Mouse (Mus musculus) layer of hippocampus, postnatal 25 days (tissue): ENCODE measurements around the gene Arl4c. TPM values are rescaled to one million over a fixed set of nuclear protein-coding genes. Genes with fewer than 3 reads are reported as not detected.

ENCODE experiments used
- DNase-seq, 2 experiments: peaks; one replicate each; pipeline ENCODE4 v3.0.0; 2022; ENCODE audit warnings: mixed read lengths in 2 of 2, low spot score in 1 of 2; ENCODE audit errors: extremely low spot score in 1 of 2
- total RNA-seq, 2 experiments: library from RNA; stranded (reverse); gene quantifications; 2 replicates each; pipeline ENCODE4 v1.2.3; 2021

Gene Arl4c
- total RNA-seq, 2 experiments from 2014 or later, result 28.5 to 29.6 TPM

DNA sequence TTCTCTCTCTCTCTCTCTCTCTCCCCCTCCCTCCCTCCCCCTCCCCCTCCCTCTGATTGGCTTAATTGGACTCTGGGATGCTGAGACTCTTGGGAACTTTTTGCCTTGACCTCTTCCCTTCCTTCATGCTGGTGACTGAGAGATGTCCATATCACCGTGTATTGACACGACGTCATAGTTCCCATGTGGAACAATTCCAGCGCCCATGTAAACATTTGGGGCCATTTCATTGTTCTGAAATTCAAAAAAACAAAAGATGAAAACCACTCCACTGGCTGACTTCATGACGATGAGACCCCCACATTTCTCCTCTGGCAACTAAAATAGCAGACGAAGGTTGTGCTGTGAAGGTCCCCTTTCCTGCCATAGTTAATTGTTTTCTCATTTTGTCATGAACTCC, 69.2 kb downstream of the Arl4c start:
- no peak for DNase-seq

DNA sequence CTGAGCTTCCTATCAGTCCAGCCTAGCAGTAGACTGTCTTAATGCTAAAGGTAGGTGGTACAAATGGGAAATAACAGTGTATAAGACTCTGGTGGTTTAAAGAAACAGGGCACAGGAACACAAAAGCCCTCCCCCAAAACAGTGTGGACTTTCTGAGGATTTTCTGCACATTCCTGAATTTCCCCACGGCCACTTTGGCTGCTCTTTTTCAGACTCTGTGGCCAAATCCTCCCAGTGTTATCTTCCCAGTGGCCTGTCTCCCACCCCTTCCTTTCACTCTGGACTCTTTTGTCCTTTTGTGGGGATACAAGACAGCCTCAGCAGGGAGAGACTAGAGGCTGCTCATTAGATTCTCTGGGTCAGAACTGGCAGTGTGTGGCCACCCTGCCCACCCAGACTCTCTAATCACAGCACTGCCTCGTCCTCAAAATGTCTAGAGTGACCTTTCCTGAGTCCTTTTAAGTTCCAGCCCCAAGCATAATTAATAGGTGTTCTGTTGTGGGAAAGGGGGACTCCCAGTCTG, 72.0 kb downstream of the Arl4c start:
- no peak for DNase-seq

DNA sequence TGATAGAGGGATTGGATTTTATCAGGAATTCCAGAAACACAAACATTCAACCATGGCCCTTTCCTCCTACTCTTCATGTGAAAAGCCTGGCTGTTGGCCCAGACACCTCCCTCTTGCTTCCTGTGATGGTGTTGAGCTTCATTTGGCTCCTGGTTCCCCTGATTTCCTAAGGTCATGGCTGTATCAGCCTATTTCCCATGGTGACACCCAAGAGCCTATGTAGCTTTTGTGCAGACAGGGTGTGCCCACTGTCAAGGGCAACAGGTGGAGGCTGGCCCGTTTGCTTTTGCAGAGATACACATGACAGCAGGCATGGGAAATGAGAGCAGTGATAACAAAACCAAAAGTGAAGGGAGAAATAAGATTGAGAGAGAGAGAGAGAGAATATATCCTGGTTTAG, 76.8 kb downstream of the Arl4c start:
- no peak for DNase-seq

- DNase-seq, result no peak
Measured at GRCm38 (mm10) chr1:88624376-88624775, 77.6 kb downstream of the Arl4c start.

DNA sequence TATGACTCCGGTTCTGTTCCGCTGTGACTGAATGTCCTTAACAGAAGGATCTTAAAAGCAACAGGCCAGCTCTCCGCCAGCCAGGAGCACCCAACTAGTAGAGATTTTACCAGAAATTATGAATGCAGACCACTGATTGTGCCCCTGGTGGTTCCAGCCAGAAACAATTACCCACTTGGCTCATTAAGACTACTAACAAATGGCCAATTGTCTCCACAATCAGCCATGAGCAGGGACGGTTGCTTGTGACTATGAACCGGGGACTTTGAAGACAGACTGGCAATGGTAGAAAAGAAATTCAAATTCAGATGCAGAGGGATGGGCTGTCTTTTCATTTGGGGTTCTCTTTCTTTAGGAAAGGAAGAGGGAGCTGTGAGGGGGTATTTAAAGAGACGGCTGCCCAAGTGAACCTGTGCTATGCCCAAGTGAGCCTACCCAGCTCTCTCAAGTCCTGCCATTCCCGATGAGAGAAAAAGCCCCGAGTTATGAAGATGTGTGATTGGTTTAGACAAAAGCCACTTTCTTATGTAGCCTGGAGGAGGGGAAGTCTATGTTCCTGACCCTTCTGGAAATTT, 78.4 kb downstream of the Arl4c start:
- DNase-seq, result no peak

Other genes with a start within 250 kb of the Arl4c start
- not detected for gene Glrp1, start 192.2 kb downstream of the Arl4c start, total RNA-seq